Mouse (Mus musculus): ENCODE measurements around the gene Adgrv1. TPM values are rescaled to one million over a fixed set of nuclear protein-coding genes. Genes with fewer than 3 reads are reported as not detected.
"Not testable (repeated sequence)": the region's sequence is repeated elsewhere in the genome, so short reads cannot be mapped to it uniquely, and the experiment has no call there.

Gene Adgrv1
- polyA plus RNA-seq, 1 experiment from 2014 or later: 4.3 TPM

DNA sequence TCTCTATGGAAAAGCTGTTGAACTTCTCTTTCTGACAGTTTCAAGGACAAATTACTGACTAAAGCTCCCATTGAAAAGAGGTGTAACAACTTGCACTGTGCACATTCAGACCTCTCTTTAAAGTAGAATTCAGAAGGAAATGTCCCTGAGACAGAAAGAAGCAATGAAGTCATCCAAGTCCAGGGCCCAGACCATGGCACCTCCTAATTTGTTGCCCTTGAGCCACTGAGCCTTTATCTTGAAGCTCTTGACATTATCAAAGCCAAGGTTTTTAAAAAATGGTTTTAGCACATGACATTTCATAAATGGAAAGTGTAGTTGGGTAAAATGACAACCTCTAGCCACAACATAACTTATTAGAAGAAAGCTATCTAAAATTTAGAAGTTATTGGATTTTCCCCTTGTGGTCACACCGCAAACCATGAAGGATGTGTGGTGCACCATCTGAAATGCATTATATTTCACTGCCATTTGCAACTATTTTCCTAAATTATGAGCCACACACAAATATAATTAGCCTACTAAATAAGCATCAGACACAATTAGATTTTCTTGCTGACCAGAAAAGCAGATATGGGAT lies 352.2 kb downstream of the Adgrv1 start:
- Histone ChIP-seq H3K9ac (replicated peaks; ENCODE audit: low read length) (no peak overlapping the region), H3K4me2 (replicated peaks; ENCODE audit: low read depth, low read length) (no peak overlapping the region), H3K4me1 (ENCODE audit: insufficient read depth, low read length) (no peaks in the 10 kb centered on the region), H3K27me3 (ENCODE audit: insufficient read depth, low read length) (no peaks in the 10 kb centered on the region), H3K4me3 (ENCODE audit: low read length) (no peak overlapping the region), H3K36me3 (ENCODE audit: insufficient read depth, low read length) (no peaks in the 10 kb centered on the region), H3K27ac (ENCODE audit: low read length) (no peak overlapping the region), H3K9me3 (ENCODE audit: low read length) (no peaks in the 10 kb centered on the region)
- WGBS: 95% methylated on average over 1 of the region's 1 CpGs
- no peak for ATAC-seq (ENCODE audit: low FRiP score, low TSS enrichment)

DNA sequence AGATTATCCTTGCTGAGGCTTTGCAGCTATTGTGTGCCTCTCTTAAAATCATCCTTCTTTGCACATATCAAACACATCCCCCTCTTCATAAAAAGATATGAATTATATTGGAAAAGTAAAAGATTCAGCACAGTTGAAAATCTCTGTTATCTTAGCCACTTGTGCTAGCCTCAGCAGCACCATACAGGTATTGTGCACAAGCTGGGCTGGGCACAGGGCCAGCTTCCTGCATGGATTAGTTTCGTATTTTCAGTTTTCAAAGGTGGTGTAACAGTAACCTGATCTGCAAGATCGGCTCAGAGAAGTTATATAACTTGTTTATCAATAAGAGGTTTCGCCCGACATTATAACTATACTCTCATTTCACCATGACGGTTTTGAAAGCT lies 353.6 kb downstream of the Adgrv1 start:
- Histone ChIP-seq H3K4me3 (ENCODE audit: low read length) (no peak overlapping the region), H3K27ac (ENCODE audit: low read length) (no peak overlapping the region), H3K27me3 (ENCODE audit: insufficient read depth, low read length) (no peaks in the 10 kb centered on the region), H3K36me3 (ENCODE audit: insufficient read depth, low read length) (no peaks in the 10 kb centered on the region), H3K4me1 (ENCODE audit: insufficient read depth, low read length) (no peaks in the 10 kb centered on the region), H3K4me2 (replicated peaks; ENCODE audit: low read depth, low read length) (no peak overlapping the region), H3K9me3 (ENCODE audit: low read length) (no peaks in the 10 kb centered on the region), H3K9ac (replicated peaks; ENCODE audit: low read length) (no peak overlapping the region)
- WGBS: 68% methylated on average over 5 of the region's 5 CpGs
- no peak for ATAC-seq (ENCODE audit: low FRiP score, low TSS enrichment)

GRCm38 (mm10) chr13:81278669-81279350 lies 354.1 kb downstream of the Adgrv1 start:
- WGBS: 68% methylated on average over 2 of the region's 2 CpGs
- no peaks in the 10 kb centered on the region for H3K36me3 ChIP-seq (ENCODE audit: insufficient read depth, low read length)
- no peak overlapping the region for H3K27ac ChIP-seq (ENCODE audit: low read length)
- no peak overlapping the region for H3K9ac ChIP-seq (replicated peaks; ENCODE audit: low read length)
- no peak overlapping the region for H3K4me2 ChIP-seq (replicated peaks; ENCODE audit: low read depth, low read length)
- H3K27me3 ChIP-seq (ENCODE audit: insufficient read depth, low read length): no peaks in the 10 kb centered on the region
- no peak overlapping the region for H3K4me3 ChIP-seq (ENCODE audit: low read length)
- H3K4me1 ChIP-seq (ENCODE audit: insufficient read depth, low read length): no peaks in the 10 kb centered on the region
- H3K9me3 ChIP-seq (ENCODE audit: low read length): no peaks in the 10 kb centered on the region
- ATAC-seq (ENCODE audit: low FRiP score, low TSS enrichment): no peak

GRCm38 (mm10) chr13:81273837-81274236 lies 359.1 kb downstream of the Adgrv1 start:
- WGBS: 86% methylated on average over 1 of the region's 1 CpGs
- Histone ChIP-seq H3K36me3 (ENCODE audit: insufficient read depth, low read length) (no peaks in the 10 kb centered on the region), H3K9me3 (ENCODE audit: low read length) (no peaks in the 10 kb centered on the region), H3K4me2 (replicated peaks; ENCODE audit: low read depth, low read length) (no peak overlapping the region), H3K27me3 (ENCODE audit: insufficient read depth, low read length) (no peaks in the 10 kb centered on the region), H3K9ac (replicated peaks; ENCODE audit: low read length) (no peak overlapping the region), H3K27ac (ENCODE audit: low read length) (no peak overlapping the region), H3K4me3 (ENCODE audit: low read length) (no peak overlapping the region), H3K4me1 (ENCODE audit: insufficient read depth, low read length) (no peaks in the 10 kb centered on the region)
- no peak for ATAC-seq (ENCODE audit: low FRiP score, low TSS enrichment)

GRCm38 (mm10) chr13:81270396-81270795 lies 362.6 kb downstream of the Adgrv1 start:
- H3K4me1 ChIP-seq (ENCODE audit: insufficient read depth, low read length): no peaks in the 10 kb centered on the region
- H3K27me3 ChIP-seq (ENCODE audit: insufficient read depth, low read length): no peaks in the 10 kb centered on the region
- H3K27ac ChIP-seq (ENCODE audit: low read length): no peak overlapping the region
- no peaks in the 10 kb centered on the region for H3K36me3 ChIP-seq (ENCODE audit: insufficient read depth, low read length)
- H3K9me3 ChIP-seq (ENCODE audit: low read length): no peaks in the 10 kb centered on the region
- H3K9ac ChIP-seq (replicated peaks; ENCODE audit: low read length): no peak overlapping the region
- H3K4me2 ChIP-seq (replicated peaks; ENCODE audit: low read depth, low read length): no peak overlapping the region
- ATAC-seq (ENCODE audit: low FRiP score, low TSS enrichment): no peak
- H3K4me3 ChIP-seq (ENCODE audit: low read length): no peak overlapping the region
- WGBS: 78% methylated on average over 6 of the region's 6 CpGs

- no peak overlapping the region for H3K4me2 ChIP-seq (replicated peaks; ENCODE audit: low read depth, low read length)
- no peak overlapping the region for H3K4me3 ChIP-seq (ENCODE audit: low read length)
- no peak for ATAC-seq (ENCODE audit: low FRiP score, low TSS enrichment)
- no peak overlapping the region for H3K9ac ChIP-seq (replicated peaks; ENCODE audit: low read length)
- no peaks in the 10 kb centered on the region for H3K36me3 ChIP-seq (ENCODE audit: insufficient read depth, low read length)
- no peaks in the 10 kb centered on the region for H3K27me3 ChIP-seq (ENCODE audit: insufficient read depth, low read length)
- H3K27ac ChIP-seq (ENCODE audit: low read length): no peak overlapping the region
- 70% methylated on average over 6 of the region's 6 CpGs for WGBS
- no peaks in the 10 kb centered on the region for H3K9me3 ChIP-seq (ENCODE audit: low read length)
- no peaks in the 10 kb centered on the region for H3K4me1 ChIP-seq (ENCODE audit: insufficient read depth, low read length)
Measured at GRCm38 (mm10) chr13:81269056-81269455, 363.9 kb downstream of the Adgrv1 start.

GRCm38 (mm10) chr13:81267489-81267888 lies 365.5 kb downstream of the Adgrv1 start:
- not testable (repeated sequence) for H3K27ac ChIP-seq (ENCODE audit: low read length); ATAC-seq (ENCODE audit: low FRiP score, low TSS enrichment); H3K4me3 ChIP-seq (ENCODE audit: low read length); H3K4me2 ChIP-seq (replicated peaks; ENCODE audit: low read depth, low read length); H3K4me1 ChIP-seq (ENCODE audit: insufficient read depth, low read length); H3K27me3 ChIP-seq (ENCODE audit: insufficient read depth, low read length); H3K36me3 ChIP-seq (ENCODE audit: insufficient read depth, low read length); H3K9me3 ChIP-seq (ENCODE audit: low read length); H3K9ac ChIP-seq (replicated peaks; ENCODE audit: low read length)
- WGBS: 78% methylated on average over 4 of the region's 4 CpGs

DNA sequence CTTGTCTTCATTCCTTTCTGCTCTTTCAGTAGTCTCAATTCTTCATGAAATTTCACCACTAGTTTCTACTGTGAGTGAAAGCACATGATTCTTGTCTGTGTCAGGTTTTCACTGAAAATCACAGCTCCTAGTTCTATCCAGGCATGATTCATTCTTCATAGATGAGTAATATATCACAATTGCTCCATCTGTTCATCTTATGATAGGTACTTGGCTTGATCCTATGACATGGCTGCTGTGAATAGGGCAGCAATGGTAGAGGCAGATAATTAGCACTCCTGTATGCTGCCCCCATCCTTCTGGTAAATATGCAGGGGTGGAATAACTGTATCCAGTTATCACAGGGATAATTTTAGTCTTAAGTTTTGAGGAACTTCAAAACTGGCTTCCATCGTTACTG lies 368.5 kb downstream of the Adgrv1 start:
- Histone ChIP-seq H3K36me3 (ENCODE audit: insufficient read depth, low read length) (no peaks in the 10 kb centered on the region), H3K4me2 (replicated peaks; ENCODE audit: low read depth, low read length) (no peak overlapping the region), H3K4me3 (ENCODE audit: low read length) (no peak overlapping the region), H3K27me3 (ENCODE audit: insufficient read depth, low read length) (no peaks in the 10 kb centered on the region), H3K27ac (ENCODE audit: low read length) (no peak overlapping the region), H3K9me3 (ENCODE audit: low read length) (no peaks in the 10 kb centered on the region), H3K9ac (replicated peaks; ENCODE audit: low read length) (no peak overlapping the region), H3K4me1 (ENCODE audit: insufficient read depth, low read length) (no peaks in the 10 kb centered on the region)
- WGBS: 71% methylated on average over 1 of the region's 1 CpGs
- no peak for ATAC-seq (ENCODE audit: low FRiP score, low TSS enrichment)

DNA sequence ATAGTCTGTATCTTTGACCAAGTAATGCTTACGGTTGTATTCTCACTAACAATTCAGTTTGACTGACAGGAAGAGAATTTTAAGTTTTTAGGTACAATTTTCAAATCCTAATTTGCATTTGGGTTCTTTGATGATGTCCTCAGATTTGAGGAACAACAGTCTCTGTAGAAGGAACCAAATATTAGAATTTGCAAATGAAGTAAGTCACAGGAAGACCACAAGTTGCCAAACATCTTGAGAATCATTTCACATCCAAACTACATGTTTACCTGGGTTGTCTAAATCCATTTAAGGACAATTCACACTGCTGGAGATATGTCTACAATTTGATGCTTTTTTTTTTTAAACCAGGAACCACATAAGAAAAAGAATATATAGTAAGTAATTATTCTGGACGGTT lies 391.8 kb downstream of the Adgrv1 start:
- no peaks in the 10 kb centered on the region for H3K9me3 ChIP-seq (ENCODE audit: low read length)
- H3K27ac ChIP-seq (ENCODE audit: low read length): no peak overlapping the region
- no peaks in the 10 kb centered on the region for H3K36me3 ChIP-seq (ENCODE audit: insufficient read depth, low read length)
- no peak overlapping the region for H3K4me2 ChIP-seq (replicated peaks; ENCODE audit: low read depth, low read length)
- no peaks in the 10 kb centered on the region for H3K4me1 ChIP-seq (ENCODE audit: insufficient read depth, low read length)
- WGBS: 86% methylated on average over 2 of the region's 2 CpGs
- H3K9ac ChIP-seq (replicated peaks; ENCODE audit: low read length): no peak overlapping the region
- H3K4me3 ChIP-seq (ENCODE audit: low read length): no peak overlapping the region
- no peak for ATAC-seq (ENCODE audit: low FRiP score, low TSS enrichment)
- H3K27me3 ChIP-seq (ENCODE audit: insufficient read depth, low read length): no peaks in the 10 kb centered on the region

- WGBS: 91% methylated on average over 10 of the region's 10 CpGs
- no peaks in the 10 kb centered on the region for H3K9me3 ChIP-seq (ENCODE audit: low read length)
- H3K36me3 ChIP-seq (ENCODE audit: insufficient read depth, low read length): no peaks in the 10 kb centered on the region
- no peak overlapping the region for H3K9ac ChIP-seq (replicated peaks; ENCODE audit: low read length)
- H3K4me1 ChIP-seq (ENCODE audit: insufficient read depth, low read length): no peaks in the 10 kb centered on the region
- no peaks in the 10 kb centered on the region for H3K27me3 ChIP-seq (ENCODE audit: insufficient read depth, low read length)
- no peak for ATAC-seq (ENCODE audit: low FRiP score, low TSS enrichment)
- H3K4me2 ChIP-seq (replicated peaks; ENCODE audit: low read depth, low read length): no peak overlapping the region
- no peak overlapping the region for H3K27ac ChIP-seq (ENCODE audit: low read length)
- H3K4me3 ChIP-seq (ENCODE audit: low read length): no peak overlapping the region
Measured at GRCm38 (mm10) chr13:81239836-81240235, 393.1 kb downstream of the Adgrv1 start.

Data from kidney, embryonic 16.5 days (tissue).